Mouse (Mus musculus) forebrain, embryonic 11.5 days (tissue): ENCODE measurements at regions not wholly inside any gene's neighbourhood (a gene's known extent, or its start where the extent isn't known, plus 50 kb on each side); places are given as distances from the start of the nearest gene placed in this dataset.

Source experiments
- ATAC-seq: fragments of 200-750 bp; cut with Nextera tagmentation; replicated peaks from 2 replicates; pipeline ENCODE4 v1.8.0; 2017; ENCODE audit warnings: moderate TSS enrichment; ENCODE audit not compliant: low FRiP score
- DNase-seq: peaks from one replicate; pipeline ENCODE4 v3.0.0-alpha.2; 2017; ENCODE audit warnings: low spot score
- H3K27ac ChIP-seq: fragments of 300-500 bp; sonication (generic); 2 replicates; pipeline ENCODE4 v1.5.1; 2014; ENCODE audit warnings: low read depth, low read length
- H3K27me3 ChIP-seq: fragments of 300-500 bp; sonication (generic); 2 replicates; pipeline ENCODE4 v1.6.1; 2014; ENCODE audit warnings: mild to moderate bottlenecking, low read length, mixed read lengths; ENCODE audit not compliant: control insufficient read depth, insufficient read depth
- H3K36me3 ChIP-seq: fragments of 300-500 bp; sonication (generic); 2 replicates; pipeline ENCODE4 v1.6.1; 2014; ENCODE audit warnings: mild to moderate bottlenecking, low read length, moderate library complexity, mixed read lengths; ENCODE audit not compliant: control insufficient read depth, insufficient read depth
- H3K4me1 ChIP-seq: fragments of 300-500 bp; sonication (generic); replicated peaks from 2 replicates; pipeline ENCODE4 v1.6.1; 2014; ENCODE audit warnings: low read length, mixed read lengths; ENCODE audit not compliant: control insufficient read depth, insufficient read depth
- H3K4me2 ChIP-seq: fragments of 300-500 bp; sonication (generic); 2 replicates; pipeline ENCODE4 v1.6.1; 2014; ENCODE audit warnings: low read depth, mild to moderate bottlenecking, low read length, moderate library complexity, mixed read lengths; ENCODE audit not compliant: severe bottlenecking
- H3K4me3 ChIP-seq: fragments of 300-500 bp; sonication (generic); 2 replicates; pipeline ENCODE4 v1.5.1; 2014; ENCODE audit warnings: low read depth, low read length
- H3K9ac ChIP-seq: fragments of 300-500 bp; sonication (generic); 2 replicates; pipeline ENCODE4 v1.6.1; 2014; ENCODE audit warnings: low read length
- H3K9me3 ChIP-seq: fragments of 300-500 bp; sonication (generic); 2 replicates; pipeline ENCODE4 v1.6.1; 2016; ENCODE audit warnings: low read length, mixed read lengths; ENCODE audit not compliant: control insufficient read depth
- WGBS: fragments of 180-500 bp; shearing (Covaris S2); extraction: QIAGEN DNeasy Blood & Tissue Kit; methylation state at CpG from one replicate; pipeline ENCODE4 v1.1.7; 2014; 5-methylcytosine and 5-hydroxymethylcytosine counted together

GRCm38 (mm10) chr10:112742123-112742522 lies 186.7 kb downstream of the Atxn7l3b start:
- Histone ChIP-seq H3K27me3 (no peaks in the 10 kb centered on the region), H3K4me1 (no peaks in the 10 kb centered on the region), H3K27ac (no peak overlapping the region), H3K9ac (no peak overlapping the region), H3K9me3 (no peaks in the 10 kb centered on the region), H3K4me2 (no peak overlapping the region), H3K4me3 (no peak overlapping the region), H3K36me3 (no peaks in the 10 kb centered on the region)
- ATAC-seq (no peak), DNase-seq (no peak)
- WGBS, result 92% methylated on average over 8 of the region's 8 CpGs
